19 mouse cellular contexts compared by ENCODE assay signal in the genomic region with DNA sequence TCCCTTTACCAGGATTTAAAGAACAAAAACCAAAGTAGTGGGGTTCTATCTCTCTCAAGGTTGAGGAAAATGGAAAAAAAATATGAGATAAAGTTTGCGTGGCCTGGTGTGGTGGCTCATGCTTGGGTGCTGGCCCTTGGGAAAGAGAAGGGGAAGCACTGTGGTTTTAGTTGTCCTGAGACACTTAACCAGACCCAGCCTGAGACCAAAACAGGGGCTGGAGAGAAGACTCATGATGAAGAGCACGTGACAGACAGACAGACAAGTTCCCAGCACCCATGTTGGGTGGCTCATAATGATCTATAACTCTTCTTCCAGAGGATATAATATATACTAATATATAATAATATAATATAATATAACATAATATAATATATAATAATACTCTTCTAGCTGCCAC. TPM values are rescaled to one million over a fixed set of nuclear protein-coding genes. Genes with fewer than 3 reads are reported as not detected.
"Had no signal": no experiment of that assay in that cellular context is flagged by ENCODE, and none has a peak within 500 bp of the region (broad histone marks: within the 10 kb centered on the region; RNA-seq: fewer than 3 reads in every experiment).

No protein-coding gene starts in this region.

- H3K9me3 ChIP-seq: neural tube, embryonic 15.5 days; stomach, embryonic 15.5 days had no signal

- H3K4me2 ChIP-seq: neural tube, embryonic 12.5 days; neural tube, embryonic 13.5 days; neural tube, embryonic 15.5 days; stomach, embryonic 15.5 days had no signal

- H3K27me3 ChIP-seq: neural tube, embryonic 12.5 days; neural tube, embryonic 13.5 days; neural tube, embryonic 15.5 days; stomach, embryonic 15.5 days had no signal

- H3K4me1 ChIP-seq: neural tube, embryonic 12.5 days; neural tube, embryonic 13.5 days; neural tube, embryonic 15.5 days; stomach, embryonic 15.5 days had no signal

- H3K27ac ChIP-seq: neural tube, embryonic 12.5 days; neural tube, embryonic 13.5 days; neural tube, embryonic 15.5 days; stomach, embryonic 15.5 days; stomach, postnatal 0 days had no signal

- H3K9ac ChIP-seq: neural tube, embryonic 12.5 days; neural tube, embryonic 13.5 days; neural tube, embryonic 15.5 days; stomach, embryonic 15.5 days had no signal

- H3K4me3 ChIP-seq: neural tube, embryonic 12.5 days; neural tube, embryonic 13.5 days; neural tube, embryonic 15.5 days; stomach, embryonic 15.5 days had no signal

- H3K36me3 ChIP-seq: neural tube, embryonic 12.5 days; neural tube, embryonic 13.5 days; neural tube, embryonic 15.5 days; stomach, embryonic 15.5 days had no signal

- DNase-seq: retina, postnatal 1 day; right cerebral cortex, adult 18-20 months; right cerebral cortex, postnatal 14 days; right cerebral cortex, postnatal 25 days; right cerebral cortex, postnatal 4 days; spleen, adult 18-20 months; thymus, adult 18-20 months; thymus, adult 2 months; thymus, postnatal 14 days; thymus, postnatal 25 days; thymus, postnatal 36 days; thymus, postnatal 4 days had no signal

RNA-seq across cellular contexts. Expression of a gene that starts 22.2 kb away (rescaled TPM):
- total RNA-seq: neutrophil, adult 5-6 weeks had no signal
- polyA plus RNA-seq: small intestine, adult 2 months had no signal
